Mouse (Mus musculus) stomach, postnatal 0 days (tissue): ENCODE data around the gene Dpep2nb. TPM values are rescaled to one million over a fixed set of nuclear protein-coding genes. Genes with fewer than 3 reads are reported as not detected.

Experiments used
- ATAC-seq: fragments of 200-750 bp; cut with Nextera tagmentation; 2 replicates; pipeline ENCODE4 v1.8.0; 2017; ENCODE audit not compliant: low FRiP score, low TSS enrichment
- DNase-seq: peaks from one replicate; pipeline ENCODE4 v3.0.0-alpha.2; 2016; ENCODE audit warnings: low spot score
- H3K27ac ChIP-seq: fragments of 300-500 bp; sonication (generic); replicated peaks from 2 replicates; pipeline ENCODE4 v1.5.1; 2014; ENCODE audit warnings: mild to moderate bottlenecking, control low read depth
- H3K27me3 ChIP-seq: fragments of 300-500 bp; sonication (generic); 2 replicates; pipeline ENCODE4 v1.6.1; 2014; ENCODE audit warnings: low read length; ENCODE audit not compliant: control insufficient read depth, insufficient read depth
- H3K36me3 ChIP-seq: fragments of 300-500 bp; sonication (generic); 2 replicates; pipeline ENCODE4 v1.6.1; 2014; ENCODE audit warnings: low read length, mixed read lengths; ENCODE audit not compliant: control insufficient read depth, insufficient read depth
- H3K4me1 ChIP-seq: fragments of 300-500 bp; sonication (generic); replicated peaks from 2 replicates; pipeline ENCODE4 v1.6.1; 2014; ENCODE audit warnings: antibody characterized with exemption; ENCODE audit not compliant: control insufficient read depth, insufficient read depth
- H3K4me2 ChIP-seq: fragments of 300-500 bp; sonication (generic); replicated peaks from 2 replicates; pipeline ENCODE4 v1.6.1; 2014; ENCODE audit warnings: low read depth, mild to moderate bottlenecking, control low read depth, moderate library complexity
- H3K4me3 ChIP-seq: fragments of 300-500 bp; sonication (generic); 2 replicates; pipeline ENCODE4 v1.5.1; 2014; ENCODE audit warnings: low read depth, low read length, control low read depth
- H3K9ac ChIP-seq: fragments of 300-500 bp; sonication (generic); 2 replicates; pipeline ENCODE4 v1.6.1; 2014; ENCODE audit warnings: mild to moderate bottlenecking, low read length, control low read depth, mixed read lengths
- H3K9me3 ChIP-seq: fragments of 300-500 bp; sonication (generic); 2 replicates; pipeline ENCODE4 v1.6.1; 2016; ENCODE audit warnings: low read length; ENCODE audit not compliant: control insufficient read depth
- CTCF ChIP-seq: IDR thresholded peaks from 2 replicates; pipeline ENCODE4 v1.5.1; 2016; ENCODE audit warnings: antibody characterized with exemption, low read depth, mild to moderate bottlenecking, moderate library complexity
- EP300 ChIP-seq: optimal IDR thresholded peaks from 2 replicates; pipeline ENCODE3; 2016; ENCODE audit warnings: antibody characterized with exemption
- WGBS: fragments of 180-500 bp; shearing (Covaris S2); extraction: QIAGEN DNeasy Blood & Tissue Kit; methylation state at CpG from one replicate; pipeline ENCODE4 v1.1.7; 2014; 5-methylcytosine and 5-hydroxymethylcytosine counted together
- polyA plus RNA-seq: library from polyadenylated mRNA; unstranded; fragments of >200 nt; fragmentation: Nextera tagmentation; extraction: Ambion mirVana; gene quantifications from 2 replicates; pipeline ENCODE4 v1.2.1, GENCODE M21; 2015

The Dpep2nb gene
- polyA plus RNA-seq, 1 experiment from 2014 or later = not detected

- Histone ChIP-seq H3K9ac (no peak overlapping the region), H3K27ac (no peak overlapping the region), H3K4me3 (no peak overlapping the region), H3K27me3 (no peaks in the 10 kb centered on the region), H3K4me1 (no peaks in the 10 kb centered on the region), H3K36me3 (no peaks in the 10 kb centered on the region), H3K9me3 (no peaks in the 10 kb centered on the region), H3K4me2 (no peak overlapping the region)
- DNase-seq = no peak
- no peak for TF ChIP-seq EP300
- no peak for TF ChIP-seq CTCF
- ATAC-seq = no peak
- WGBS = 77% methylated on average over 4 of the region's 4 CpGs
Measured at GRCm38 (mm10) chr8:106001908-106002307, 3.9 kb downstream of the Dpep2nb start.

- Histone ChIP-seq H3K4me1 (no peaks in the 10 kb centered on the region), H3K9ac (no peak overlapping the region), H3K9me3 (no peaks in the 10 kb centered on the region), H3K27ac (no peak overlapping the region), H3K36me3 (no peaks in the 10 kb centered on the region), H3K27me3 (no peaks in the 10 kb centered on the region), H3K4me2 (no peak overlapping the region), H3K4me3 (no peak overlapping the region)
- DNase-seq = no peak
- TF ChIP-seq CTCF (no peak), EP300 (no peak)
- 77% methylated on average over 2 of the region's 2 CpGs for WGBS
- ATAC-seq = no peak
Measured at GRCm38 (mm10) chr8:105998971-105999370, 6.8 kb downstream of the Dpep2nb start.

GRCm38 (mm10) chr8:105996359-105996758, 9.4 kb downstream of the Dpep2nb start:
- no peak overlapping the region for H3K9ac ChIP-seq
- no peak overlapping the region for H3K4me2 ChIP-seq
- 76% methylated on average over 7 of the region's 7 CpGs for WGBS
- H3K27ac ChIP-seq = no peak overlapping the region
- H3K9me3 ChIP-seq = no peaks in the 10 kb centered on the region
- ATAC-seq (no peak), DNase-seq (no peak)
- H3K36me3 ChIP-seq = no peaks in the 10 kb centered on the region
- no peaks in the 10 kb centered on the region for H3K27me3 ChIP-seq
- no peaks in the 10 kb centered on the region for H3K4me1 ChIP-seq
- TF ChIP-seq CTCF = no peak
- no peak overlapping the region for H3K4me3 ChIP-seq

- WGBS = 50% methylated on average over 4 of the region's 4 CpGs
- ATAC-seq (no peak), DNase-seq (no peak)
- TF ChIP-seq CTCF (no peak), EP300 (no peak)
- no peaks in the 10 kb centered on the region for H3K4me1 ChIP-seq
- no peak overlapping the region for H3K27ac ChIP-seq
- no peak overlapping the region for H3K9ac ChIP-seq
- no peaks in the 10 kb centered on the region for H3K9me3 ChIP-seq
- H3K27me3 ChIP-seq = no peaks in the 10 kb centered on the region
- H3K4me3 ChIP-seq = no peak overlapping the region
- H3K36me3 ChIP-seq = no peaks in the 10 kb centered on the region
- no peak overlapping the region for H3K4me2 ChIP-seq
Measured at GRCm38 (mm10) chr8:105993226-105993625, 12.5 kb downstream of the Dpep2nb start.

GRCm38 (mm10) chr8:105992499-105992898, 13.3 kb downstream of the Dpep2nb start:
- Histone ChIP-seq H3K4me1 (no peaks in the 10 kb centered on the region), H3K27me3 (no peaks in the 10 kb centered on the region), H3K4me2 (no peak overlapping the region), H3K9me3 (no peaks in the 10 kb centered on the region), H3K36me3 (no peaks in the 10 kb centered on the region), H3K9ac (no peak overlapping the region), H3K4me3 (no peak overlapping the region), H3K27ac (no peak overlapping the region)
- no peak for ATAC-seq
- WGBS = 63% methylated on average over 5 of the region's 5 CpGs
- TF ChIP-seq CTCF = no peak
- TF ChIP-seq EP300 = no peak
- DNase-seq = no peak

- H3K4me1 ChIP-seq = no peaks in the 10 kb centered on the region
- H3K36me3 ChIP-seq = no peaks in the 10 kb centered on the region
- no peaks in the 10 kb centered on the region for H3K27me3 ChIP-seq
- no peak overlapping the region for H3K4me3 ChIP-seq
- no peaks in the 10 kb centered on the region for H3K9me3 ChIP-seq
- no peak overlapping the region for H3K9ac ChIP-seq
- H3K4me2 ChIP-seq = no peak overlapping the region
- no peak for TF ChIP-seq EP300
- ATAC-seq (no peak), DNase-seq (no peak)
- WGBS = 62% methylated on average over 2 of the region's 2 CpGs
- H3K27ac ChIP-seq = no peak overlapping the region
Measured at GRCm38 (mm10) chr8:105991546-105991945, 14.2 kb downstream of the Dpep2nb start.
